Mouse (Mus musculus) R1 (cell line): ENCODE measurements at regions not wholly inside any gene's neighbourhood (a gene's known extent, or its start where the extent isn't known, plus 50 kb on each side); places are given as distances from the start of the nearest gene placed in this dataset.

ENCODE experiments used
- DNase-seq: peaks from one replicate; pipeline ENCODE4 v3.0.0-alpha.2; 2018; ENCODE audit warnings: low read depth, low spot score

DNA sequence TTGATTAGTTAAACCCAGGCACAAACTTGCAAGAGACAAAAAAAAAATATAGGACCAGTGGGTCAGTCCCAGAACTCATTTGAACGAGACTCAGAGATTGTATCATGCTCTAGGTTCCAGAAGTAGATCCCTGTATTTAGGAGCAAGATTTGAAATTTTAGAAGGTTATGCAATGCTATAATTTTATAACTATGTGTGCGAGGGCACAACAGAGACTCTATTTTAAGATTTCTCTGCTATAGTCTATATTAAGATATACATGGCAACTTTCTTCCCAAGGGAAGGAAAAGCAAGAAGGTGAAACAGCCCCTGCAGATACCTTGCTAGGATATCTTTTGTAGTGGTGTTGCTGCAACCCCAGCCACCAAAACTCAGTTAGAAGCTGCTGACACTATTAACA, 55.7 kb downstream of the Otor start:
- DNase-seq = no peak

DNA sequence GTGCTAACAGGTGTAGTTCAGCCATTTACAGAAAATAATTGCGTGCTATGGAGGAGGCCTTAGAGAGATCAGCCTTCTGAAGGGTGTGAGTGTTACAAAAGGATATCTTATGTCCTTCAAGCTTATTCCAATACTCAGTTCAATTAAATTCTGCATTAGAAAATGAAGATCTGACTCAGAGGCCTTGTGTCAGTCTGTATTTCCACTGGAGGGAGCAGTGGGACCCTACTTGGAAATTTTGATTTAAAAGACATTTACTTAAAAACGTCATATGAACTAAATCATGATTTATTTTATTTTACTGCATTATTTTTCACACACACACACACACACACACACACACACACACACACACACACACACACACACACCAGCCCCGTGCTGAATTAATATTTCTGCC, 70.9 kb downstream of the Otor start:
- DNase-seq = no peak

DNA sequence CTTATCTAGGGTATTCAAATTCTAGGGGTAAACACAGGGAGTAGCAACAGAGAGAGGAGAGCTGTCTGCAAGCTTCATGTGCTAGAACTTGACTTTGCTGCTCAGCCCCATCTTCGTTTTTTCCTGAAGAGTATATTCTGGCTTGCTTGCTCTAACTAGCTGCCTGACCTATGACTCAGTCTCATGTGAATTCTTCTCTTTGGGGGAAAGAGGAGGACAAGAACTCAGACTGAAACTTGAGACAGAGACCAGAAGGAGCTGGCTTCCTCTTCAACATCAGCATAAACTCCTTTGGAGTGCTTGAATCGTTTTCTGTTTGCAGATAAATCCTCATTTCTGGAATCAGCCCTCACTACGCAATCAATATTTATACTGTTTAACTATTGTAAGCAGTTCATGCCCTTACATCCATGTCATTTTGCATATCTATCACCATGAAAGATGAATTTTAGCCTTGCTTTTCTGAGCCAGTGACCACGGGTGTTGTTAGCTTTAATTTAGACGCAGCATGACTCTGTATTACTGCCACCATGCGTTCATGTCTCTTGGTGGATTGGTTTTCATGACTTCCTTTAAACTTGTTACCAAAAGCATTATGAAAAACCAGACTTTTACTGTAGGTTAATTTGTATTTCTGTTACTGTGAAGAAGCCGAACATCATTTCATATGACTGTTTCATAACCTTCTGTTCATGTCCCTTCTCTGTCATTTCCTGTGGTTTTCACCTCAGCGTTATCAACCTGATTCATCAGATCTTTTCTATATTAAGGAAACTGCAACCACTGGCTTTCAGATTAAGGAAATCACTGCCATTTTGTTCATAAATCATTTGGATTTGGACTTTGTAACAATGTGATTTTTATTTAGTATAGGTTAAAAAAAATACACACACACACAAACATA, 86.1 kb downstream of the Otor start:
- DNase-seq = no peak

DNA sequence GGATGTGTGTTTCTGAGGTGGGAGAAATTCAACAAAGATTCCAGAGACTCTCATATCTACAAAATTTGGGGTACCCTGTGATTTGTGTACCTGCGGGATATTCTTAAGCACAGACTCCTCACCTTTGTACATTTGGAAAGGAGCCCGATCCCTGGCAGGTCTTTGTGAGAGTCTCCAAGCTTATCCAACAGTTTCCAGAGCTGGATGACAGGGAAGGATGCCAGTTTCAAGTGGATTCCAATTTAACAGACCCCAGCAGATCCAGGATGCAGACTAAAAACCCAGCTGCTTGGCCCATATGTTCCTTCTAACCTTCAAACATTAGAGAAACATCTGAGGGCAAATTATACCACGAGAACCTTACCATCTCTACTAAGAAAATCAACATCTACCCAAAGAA, 88.5 kb downstream of the Otor start:
- no peak for DNase-seq

DNA sequence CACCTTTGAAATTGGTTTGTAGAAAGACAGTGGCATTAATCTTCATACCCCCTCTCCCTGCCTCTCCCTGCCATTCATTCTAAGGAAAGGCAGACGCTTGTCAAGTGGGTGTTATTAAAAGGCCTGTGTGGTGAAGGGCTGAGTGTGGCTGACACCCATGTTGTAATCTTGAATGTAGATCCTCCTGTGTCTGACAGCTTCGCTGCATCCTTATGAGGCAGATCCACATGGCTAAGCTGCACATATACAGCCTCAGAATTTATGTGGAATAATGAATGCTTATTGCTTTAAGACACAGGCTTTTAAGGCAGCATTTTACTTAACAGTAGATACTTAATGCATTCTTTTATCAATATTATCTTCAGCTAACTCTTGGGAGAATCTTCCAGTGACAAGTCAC, 92.4 kb downstream of the Otor start:
- no peak for DNase-seq

DNA sequence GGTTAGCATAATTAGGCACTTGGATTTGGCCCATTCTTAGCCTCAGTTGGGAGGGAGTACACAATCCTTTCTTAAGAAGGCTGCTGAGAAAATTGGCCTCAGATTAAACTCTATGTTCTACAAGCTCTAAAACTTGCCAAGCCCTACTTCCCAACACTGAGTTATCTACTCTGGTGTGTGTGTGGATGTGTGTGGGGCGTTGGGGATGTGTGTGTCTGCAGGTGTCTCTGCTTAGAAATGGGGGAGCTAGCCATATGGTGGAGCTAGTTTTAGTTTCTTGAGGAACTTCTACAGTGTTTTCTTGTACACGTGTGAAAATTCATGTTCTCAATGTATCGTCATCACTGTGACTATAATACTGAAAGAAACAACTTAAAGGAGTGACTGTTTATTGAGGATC, 106.3 kb downstream of the Otor start:
- DNase-seq = no peak

DNA sequence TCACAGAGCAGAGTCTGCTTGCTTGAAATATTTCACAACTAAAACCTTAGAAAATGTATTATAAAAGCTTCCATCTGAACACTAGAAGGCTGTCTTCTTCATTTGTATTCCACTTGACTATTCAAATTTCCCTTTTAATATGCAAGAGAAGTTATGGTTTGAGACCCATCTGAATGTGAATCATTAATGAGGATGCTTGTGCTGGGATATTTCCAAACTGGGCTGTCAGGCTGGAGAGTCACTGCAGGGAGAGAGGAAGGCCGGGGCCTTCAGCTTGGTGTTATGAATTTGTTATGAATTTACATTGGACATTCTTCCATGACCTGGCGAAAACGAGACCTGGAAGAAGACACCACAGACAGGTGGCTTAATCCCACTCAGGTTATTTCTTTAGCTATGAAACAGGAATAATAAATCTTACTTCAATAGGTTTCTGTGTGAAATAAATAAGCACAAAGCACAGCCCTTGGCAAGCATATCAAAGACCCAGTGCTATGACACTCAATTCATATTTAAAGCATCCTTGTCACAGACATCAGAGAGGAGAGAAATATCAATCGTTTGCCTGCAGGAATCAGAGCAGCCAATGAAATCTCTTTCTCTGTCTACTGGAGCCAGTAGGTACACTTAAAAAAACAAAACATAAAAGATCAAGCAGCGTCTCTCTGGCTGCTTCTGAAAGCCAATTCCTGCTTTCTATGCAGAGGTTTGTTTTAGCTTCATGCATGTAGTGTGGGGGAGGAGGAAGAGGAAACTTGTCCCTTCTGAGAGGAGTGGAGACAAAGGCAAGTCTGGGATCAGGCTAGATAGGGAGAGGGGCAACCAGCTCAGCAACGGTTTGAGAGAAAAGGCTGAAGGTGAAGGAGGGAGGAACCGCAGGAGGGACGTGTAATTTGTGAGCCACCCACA, 114.2 kb downstream of the Otor start:
- no peak for DNase-seq

DNA sequence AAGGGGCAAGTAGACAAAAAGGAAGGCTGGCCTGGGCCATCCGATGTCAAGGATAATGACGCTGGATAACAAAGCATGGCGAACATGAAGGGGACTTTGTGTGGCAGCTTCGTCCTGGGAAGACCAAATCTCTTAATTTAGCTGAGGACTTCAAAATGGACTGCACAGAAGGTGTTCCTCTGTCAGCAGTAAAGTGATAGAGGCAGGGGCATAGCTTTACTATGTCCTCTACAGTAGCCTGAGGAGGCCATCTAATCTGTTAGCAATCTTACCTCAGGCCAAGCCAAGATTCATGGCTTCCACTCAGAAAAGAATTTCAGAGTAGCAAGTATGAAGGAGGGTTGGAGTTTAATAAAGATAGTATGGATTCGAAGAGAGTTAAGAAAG, 114.9 kb downstream of the Otor start:
- no peak for DNase-seq

DNA sequence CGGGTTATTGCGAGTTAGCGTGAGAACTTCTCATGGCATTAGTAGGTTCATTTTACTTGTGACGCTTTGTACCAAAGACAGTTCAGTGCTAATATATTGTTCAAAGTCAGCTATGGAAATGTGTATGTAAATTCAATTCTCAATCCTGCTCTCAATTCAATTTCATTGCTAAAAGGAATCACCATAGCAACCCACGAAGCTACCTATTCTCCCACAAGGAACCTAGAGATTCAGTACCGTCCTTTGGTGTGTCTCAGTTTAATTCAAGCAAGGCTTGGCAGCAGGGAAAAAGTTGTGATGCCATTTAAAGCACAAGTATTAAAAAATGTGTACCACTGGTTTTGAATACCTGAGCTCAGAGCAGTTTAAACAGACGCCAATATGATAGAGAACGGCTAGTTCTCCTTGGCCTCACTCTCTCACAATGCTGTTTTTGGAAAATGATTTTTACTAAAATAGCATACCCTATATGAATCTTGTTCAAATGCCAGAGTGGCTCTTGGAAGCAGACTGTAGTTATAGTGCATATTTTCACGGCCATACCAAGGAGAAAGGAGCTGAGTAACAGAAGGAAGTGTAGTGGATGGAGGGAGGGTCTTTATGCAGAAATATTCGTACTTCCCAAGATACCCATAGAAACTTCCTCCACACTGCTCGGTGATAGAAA, 121.4 kb downstream of the Otor start:
- DNase-seq = no peak

DNA sequence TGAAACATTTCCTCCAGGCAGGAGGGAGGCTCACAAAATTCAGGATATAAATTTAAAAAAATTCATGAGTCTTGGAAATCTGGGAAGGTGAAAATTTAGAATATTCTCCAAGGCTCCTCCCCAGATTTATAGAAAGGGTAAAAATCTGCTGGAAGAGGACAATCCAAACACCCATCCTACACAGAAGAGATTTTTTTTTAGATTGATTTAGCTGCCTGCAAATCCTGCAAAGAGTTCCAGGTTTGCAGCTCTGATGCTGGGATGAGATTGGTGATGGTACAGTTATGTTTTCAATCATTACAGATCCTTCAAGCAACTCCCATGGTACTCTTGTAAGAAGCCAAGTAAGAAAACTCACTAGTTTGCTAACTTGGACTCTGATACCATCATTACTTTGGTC, 127.8 kb downstream of the Otor start:
- no peak for DNase-seq

DNA sequence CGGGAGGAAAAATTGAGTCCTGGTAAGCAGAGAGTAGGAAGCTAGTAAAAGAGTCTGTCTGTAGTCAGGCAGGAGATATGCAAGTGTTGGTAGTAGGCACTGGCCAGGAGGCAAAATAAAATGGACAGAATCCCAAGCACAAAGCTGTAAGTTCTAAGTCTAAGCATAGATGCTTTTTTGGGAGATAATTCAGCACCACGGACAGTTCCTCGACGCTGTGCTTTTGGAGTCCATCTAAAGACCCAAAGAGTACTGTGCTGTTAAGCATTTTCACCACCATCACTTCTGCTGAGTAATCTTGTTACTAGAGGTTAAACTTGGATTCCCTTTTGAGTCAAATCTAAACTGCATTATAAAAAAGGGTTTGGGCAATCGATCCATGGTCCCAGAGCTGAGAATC, 128.9 kb downstream of the Otor start:
- DNase-seq = peak; percentile 72

DNA sequence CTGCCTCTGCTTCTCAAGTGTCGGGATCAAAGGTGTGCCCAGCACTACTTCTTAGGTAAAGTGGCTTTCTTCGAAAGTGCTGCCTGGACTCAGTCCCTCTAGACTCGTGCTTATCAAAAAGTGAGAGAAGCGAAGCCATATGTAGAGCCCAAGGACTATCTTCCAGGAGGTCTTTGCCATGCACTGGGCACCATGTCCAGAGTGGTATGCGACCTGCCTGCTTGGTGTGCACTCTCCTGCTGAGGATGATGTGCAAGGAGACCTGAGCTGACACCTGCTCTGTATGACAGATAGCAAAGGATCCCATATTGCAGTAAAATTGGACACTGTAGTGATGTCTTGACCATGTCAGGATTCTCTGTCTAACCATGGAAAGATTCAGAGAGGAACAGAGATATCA, 139.0 kb downstream of the Otor start:
- no peak for DNase-seq

DNA sequence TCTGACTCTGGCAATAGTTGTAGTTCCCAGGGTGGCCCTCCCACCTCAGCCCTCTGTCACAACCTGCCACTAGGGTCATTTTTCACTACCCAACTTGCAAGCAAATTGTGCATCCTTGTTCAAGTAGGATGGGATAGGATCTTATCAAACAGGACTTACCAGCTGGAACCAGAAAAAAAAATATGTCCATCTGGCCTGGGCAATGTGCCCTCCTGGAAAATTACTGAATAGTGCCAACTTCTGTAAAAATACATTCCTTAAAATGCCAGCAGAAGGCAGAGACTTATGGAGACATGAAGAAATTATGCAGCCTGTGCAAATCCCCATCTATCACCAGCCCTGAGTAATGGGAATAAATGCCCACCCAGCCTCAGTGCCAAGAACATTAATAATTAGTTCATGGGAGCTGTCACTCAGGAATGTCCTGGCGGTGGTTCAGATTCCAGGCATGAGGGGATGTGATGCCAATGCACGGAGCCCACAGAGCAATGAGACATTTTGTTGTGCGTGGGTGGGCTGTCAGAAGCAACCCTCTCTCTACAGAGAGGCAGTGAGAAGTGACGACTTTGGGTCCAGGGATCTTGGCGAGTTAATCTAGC, 139.6 kb downstream of the Otor start:
- no peak for DNase-seq

DNA sequence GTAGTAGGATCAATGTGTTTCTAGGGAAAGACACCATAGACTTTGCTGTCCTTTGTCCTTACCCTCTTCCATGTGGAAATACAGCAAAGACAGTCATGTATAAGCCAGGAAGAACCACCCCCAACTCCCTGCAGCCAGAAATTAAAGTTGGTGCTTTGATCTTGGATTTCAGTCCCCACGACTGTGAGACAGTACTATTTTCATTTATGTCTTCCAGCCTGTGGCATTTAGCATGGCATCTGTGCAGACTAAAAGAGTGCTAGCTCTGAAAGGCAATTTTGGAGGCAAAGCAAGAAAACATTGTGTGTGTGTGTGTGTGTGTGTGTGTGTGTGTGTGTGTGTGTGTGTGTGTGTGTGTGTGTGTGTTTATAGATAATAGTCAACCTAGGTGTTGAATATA, 144.1 kb downstream of the Otor start:
- no peak for DNase-seq

DNA sequence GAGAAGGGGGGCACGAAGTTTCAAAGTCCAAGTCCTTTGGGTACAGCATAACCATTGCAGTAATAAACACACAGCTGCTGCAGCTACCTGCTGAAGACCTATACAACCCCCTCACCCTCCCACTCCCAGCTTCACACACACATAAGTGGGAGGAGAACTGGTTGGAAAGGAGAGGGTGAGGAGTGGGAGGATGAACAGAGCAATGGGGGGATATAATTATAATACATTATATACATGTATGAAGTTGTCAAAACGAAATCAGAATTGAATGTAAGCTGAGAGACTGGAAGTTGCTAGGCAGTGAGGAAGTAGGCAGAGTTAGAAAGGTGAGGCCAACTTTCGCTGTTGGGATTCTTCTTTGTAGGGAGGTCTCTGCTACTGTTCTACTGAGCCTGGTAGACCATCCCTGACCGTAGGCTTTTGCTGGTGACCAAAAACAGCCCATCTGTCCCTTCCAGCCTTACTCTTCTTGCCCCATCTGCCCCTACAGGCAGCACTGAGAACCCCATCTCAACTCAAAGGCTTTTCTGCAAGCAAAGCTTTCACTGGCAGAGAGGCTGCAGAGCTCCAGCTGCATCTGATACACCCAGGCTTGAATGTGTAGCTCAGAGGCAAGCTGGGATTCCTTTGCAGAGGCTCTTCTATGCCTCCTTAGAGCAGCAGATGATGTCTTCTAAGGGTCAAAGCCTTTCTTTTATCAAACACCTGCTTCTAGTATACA, 146.3 kb downstream of the Otor start:
- no peak for DNase-seq

DNA sequence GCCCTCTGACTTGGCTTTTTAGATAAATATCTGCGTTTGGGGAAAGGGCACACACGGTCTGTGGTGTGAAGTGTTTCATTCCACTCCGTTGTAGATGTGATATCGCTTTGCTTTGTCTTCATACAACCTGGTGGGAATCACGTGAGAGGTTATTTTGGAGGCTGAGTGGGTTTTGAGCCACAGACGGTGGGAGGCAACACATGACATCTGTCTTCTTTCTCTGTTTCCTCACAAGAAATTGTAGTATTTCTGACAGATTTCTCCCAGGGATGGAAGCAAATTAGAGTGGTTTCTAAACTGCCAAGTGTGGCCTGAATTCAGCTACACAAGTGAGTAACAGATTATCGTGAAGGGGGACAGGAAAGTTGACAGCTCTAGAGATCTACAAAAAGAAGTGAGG, 155.5 kb downstream of the Otor start:
- DNase-seq = no peak

DNA sequence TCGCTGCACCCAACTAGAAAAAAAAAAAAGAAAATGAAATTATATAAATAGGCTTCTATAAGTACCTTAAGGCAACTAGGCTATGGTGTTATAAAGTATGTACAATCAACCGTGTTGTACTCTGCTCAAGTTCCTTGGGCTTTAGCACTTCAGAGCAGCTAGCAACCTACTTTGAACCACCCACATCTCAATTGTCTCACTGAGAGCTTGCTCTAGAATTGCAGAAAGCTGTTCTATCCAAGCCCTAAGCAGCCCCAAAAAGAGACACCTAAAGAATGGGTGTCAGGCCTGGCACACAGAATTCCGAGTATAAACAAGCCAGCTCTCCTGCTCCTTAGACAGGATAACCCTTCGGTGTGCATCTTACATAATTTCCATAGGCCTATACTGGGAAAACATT, 162.0 kb downstream of the Otor start:
- no peak for DNase-seq

DNA sequence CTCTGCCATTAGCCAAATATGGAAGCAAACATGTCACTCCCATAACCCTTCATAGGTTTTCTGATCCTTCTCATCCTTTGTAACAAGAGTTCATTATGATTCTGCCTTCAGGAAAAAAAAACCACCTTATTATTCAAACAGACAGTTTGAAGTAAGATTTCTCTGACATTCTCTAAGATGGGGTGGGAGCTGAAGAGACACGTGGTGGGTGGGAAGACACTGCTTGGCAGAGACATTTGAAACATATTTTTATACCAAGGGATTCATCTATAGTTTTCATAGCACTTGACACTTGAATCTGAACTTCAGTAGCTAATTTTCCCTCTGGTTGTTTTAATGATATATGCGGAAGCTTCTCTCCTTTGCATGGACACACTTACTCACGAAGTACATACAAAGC, 165.5 kb downstream of the Otor start:
- DNase-seq = no peak

DNA sequence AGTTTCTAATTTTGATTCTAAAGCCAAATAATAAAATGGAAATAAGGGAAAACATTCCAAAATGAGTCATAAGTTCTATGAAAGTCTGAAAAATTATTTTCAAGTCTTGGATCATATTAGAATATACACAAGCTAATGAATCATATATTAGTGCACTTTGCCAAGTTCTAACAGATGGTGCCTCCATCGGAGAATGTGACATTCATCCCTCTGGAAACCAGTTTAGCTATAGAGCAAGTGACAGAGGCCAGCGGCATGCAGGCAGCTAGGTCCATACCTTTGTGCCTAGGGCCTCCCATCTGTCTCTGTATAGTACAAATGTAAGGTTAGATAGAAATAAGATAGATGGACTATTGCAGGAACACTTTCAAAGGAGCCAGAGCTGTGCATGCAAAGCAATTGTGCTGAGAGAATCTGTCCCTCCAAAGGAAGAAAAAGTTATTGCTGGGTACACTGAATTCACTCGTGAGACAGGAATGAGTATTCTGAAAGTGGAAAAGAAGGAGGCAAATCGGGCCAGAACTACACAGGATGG, 167.9 kb downstream of the Otor start:
- no peak for DNase-seq

DNA sequence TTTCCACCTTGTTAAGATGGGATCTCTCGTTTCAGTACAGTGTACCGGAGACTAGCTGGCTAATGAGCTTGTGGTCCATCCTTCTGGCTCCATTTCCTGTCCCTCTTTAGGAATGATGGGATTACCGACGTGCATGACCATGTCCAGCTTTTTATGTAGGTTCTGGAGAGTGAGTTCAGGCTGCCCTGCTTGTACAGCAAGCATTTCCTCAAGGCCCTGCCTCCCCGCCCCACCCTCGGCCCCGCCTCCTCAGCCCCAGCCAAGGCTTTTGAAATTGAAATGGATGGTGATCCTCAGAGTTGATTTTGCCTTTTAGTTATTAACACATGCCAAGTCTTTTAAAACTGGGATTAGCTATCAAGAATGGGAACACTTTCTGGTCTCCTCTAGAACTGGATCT, 190.8 kb downstream of the Otor start:
- no peak for DNase-seq

DNA sequence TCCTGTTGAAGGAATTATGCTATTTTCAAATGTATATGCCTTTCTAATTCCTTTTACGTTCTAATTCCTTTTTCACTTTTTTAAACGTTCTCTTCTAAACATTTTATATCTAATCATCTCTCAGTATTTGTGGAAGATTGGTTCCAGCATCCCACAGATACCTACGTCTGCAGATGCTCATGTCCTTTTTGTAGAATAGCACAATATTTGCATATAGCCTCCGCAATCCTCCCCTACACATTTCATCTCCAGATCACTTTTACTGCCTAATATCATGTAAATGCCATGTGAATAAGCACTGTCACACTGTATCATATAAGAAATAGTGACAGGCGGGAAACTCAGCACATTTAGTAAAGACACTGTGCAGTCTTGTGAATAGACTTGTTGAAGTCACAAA, 192.6 kb downstream of the Otor start:
- no peak for DNase-seq
